Mouse (Mus musculus): ENCODE measurements around the gene Bcat1. TPM values are rescaled to one million over a fixed set of nuclear protein-coding genes. Genes with fewer than 3 reads are reported as not detected.

The Bcat1 gene
- polyA plus RNA-seq, 1 experiment from 2014 or later: 0.46 TPM

DNA sequence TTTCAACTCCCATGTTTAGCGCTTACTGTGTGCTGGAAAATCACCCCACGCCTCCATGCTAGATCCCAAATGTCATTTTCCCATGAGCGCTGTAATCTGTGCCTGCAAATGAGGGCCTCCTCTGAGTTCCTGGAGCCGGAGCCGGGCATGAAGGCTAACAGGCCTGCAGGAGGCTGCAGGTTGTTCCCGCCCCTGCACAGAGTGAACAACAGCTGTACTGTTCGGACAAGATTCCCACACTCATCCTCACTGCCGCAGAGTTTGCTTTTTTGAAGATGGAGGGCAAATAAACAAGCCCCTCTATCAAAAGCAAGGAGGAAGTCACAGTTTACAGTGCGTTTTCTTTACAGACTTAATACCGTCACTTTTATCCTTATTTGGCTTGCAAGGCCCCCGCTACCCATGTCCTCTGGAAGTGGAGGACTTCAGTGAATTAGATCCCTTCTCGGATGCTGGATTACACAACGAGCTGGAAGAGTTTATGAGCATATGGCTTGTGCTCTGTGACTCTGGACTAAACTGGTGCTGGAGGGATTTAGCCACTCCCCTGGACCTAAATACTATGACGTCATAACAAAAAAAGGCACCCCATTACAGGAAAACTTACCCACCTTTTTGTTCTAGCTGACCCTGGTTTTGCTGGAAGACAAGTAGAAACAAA, 120.0 kb downstream of the Bcat1 start:
- no peak for ATAC-seq
- TF ChIP-seq EP300 (IDR thresholded peaks at IDR 0.05; ENCODE audit: low read depth): no peak
- no peak for TF ChIP-seq CTCF (IDR thresholded peaks at IDR 0.05; ENCODE audit: low read depth)
- Histone ChIP-seq H3K4me3 (ENCODE audit: low read depth, low read length) (no peak overlapping the region), H3K36me3 (replicated peaks; ENCODE audit: insufficient read depth, low read length) (no peaks in the 10 kb centered on the region), H3K4me2 (ENCODE audit: low read depth, low read length) (no peak overlapping the region), H3K27ac (ENCODE audit: low read depth) (no peak overlapping the region), H3K9me3 (ENCODE audit: low read length) (no peaks in the 10 kb centered on the region), H3K4me1 (ENCODE audit: insufficient read depth) (no peaks in the 10 kb centered on the region), H3K9ac (replicated peaks) (no peak overlapping the region), H3K27me3 (ENCODE audit: insufficient read depth, low read length) (no peaks in the 10 kb centered on the region)
- WGBS (ENCODE audit: insufficient replicate concordance): 75% methylated on average over 14 of the region's 14 CpGs
- DNase-seq: no peak

DNA sequence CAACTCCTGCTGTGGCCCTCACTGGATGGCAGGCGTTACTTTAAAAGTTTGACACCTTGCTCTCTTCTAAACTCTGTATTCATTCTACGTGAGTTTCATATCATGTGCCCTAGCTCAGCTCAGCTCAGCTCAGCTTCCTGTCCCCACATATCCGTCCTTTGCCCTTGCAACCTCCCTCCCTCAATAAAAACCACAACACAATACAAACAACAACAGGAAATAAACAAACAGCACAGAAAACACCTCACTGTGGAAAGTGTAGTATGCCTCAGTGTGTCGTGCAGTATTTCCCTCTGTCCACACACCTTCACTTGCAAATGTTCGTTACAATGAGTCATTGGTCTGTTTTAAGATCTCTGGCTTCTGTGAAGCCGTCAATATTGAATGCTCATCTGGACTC, 123.1 kb downstream of the Bcat1 start:
- Histone ChIP-seq H3K9ac (replicated peaks) (no peak overlapping the region), H3K4me2 (ENCODE audit: low read depth, low read length) (no peak overlapping the region), H3K4me1 (ENCODE audit: insufficient read depth) (no peaks in the 10 kb centered on the region), H3K27ac (ENCODE audit: low read depth) (no peak overlapping the region), H3K36me3 (replicated peaks; ENCODE audit: insufficient read depth, low read length) (no peaks in the 10 kb centered on the region), H3K9me3 (ENCODE audit: low read length) (no peaks in the 10 kb centered on the region), H3K27me3 (ENCODE audit: insufficient read depth, low read length) (no peaks in the 10 kb centered on the region), H3K4me3 (ENCODE audit: low read depth, low read length) (no peak overlapping the region)
- TF ChIP-seq EP300 (IDR thresholded peaks at IDR 0.05; ENCODE audit: low read depth): no peak
- TF ChIP-seq CTCF (IDR thresholded peaks at IDR 0.05; ENCODE audit: low read depth): no peak
- ATAC-seq (no peak), DNase-seq (no peak)
- WGBS (ENCODE audit: insufficient replicate concordance): 75% methylated on average over 6 of the region's 6 CpGs

DNA sequence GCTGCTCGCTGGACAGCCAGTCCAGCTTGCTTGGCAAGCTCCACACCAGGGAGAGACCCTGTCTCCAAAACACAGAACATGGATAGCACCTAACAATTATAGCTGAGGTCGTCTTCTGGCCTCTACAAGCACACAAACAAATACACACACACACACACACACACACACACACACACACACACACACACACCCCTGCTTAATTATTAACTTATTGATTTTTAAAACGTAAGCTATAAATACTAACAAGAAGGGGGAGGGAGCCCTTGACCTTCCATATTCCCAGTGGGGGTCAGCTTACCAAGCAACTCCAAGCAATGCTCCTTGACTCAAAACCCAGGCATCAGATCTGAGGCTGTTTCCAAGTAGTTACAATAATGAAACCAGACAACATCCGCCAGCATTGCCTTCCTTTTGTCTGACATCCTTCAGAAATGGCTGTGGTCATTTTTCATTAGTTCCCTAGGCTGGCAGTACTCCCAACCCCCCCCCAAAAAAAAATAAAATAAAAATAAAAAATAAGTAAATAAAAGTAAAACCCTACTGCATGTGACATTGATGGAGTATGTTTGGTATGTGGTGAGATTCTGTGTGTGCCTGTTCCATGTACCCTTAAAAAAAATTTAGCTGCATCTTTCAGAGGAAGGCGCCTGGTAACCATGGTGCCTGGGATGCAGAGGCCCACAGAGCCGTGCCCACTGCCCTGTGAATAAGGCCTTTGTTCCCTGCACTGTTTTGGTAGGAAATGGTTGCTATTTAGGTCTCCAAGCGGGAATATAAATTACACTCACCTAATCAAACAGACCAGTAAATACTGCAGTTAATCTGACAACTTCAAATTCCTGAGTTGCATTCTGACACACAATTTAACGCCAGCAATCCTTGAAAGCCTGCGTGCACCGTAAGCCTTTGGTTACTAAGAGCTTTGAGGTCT, 131.3 kb downstream of the Bcat1 start:
- peak; percentile 66 for ATAC-seq
- no peak overlapping the region for H3K27ac ChIP-seq (ENCODE audit: low read depth)
- no peak overlapping the region for H3K4me2 ChIP-seq (ENCODE audit: low read depth, low read length)
- DNase-seq: peak; percentile 43
- 59% methylated on average over 10 of the region's 10 CpGs for WGBS (ENCODE audit: insufficient replicate concordance)
- H3K27me3 ChIP-seq (ENCODE audit: insufficient read depth, low read length): no peaks in the 10 kb centered on the region
- TF ChIP-seq CTCF (IDR thresholded peaks at IDR 0.05; ENCODE audit: low read depth): no peak
- no peak for TF ChIP-seq EP300 (IDR thresholded peaks at IDR 0.05; ENCODE audit: low read depth)
- H3K9me3 ChIP-seq (ENCODE audit: low read length): no peaks in the 10 kb centered on the region
- H3K4me1 ChIP-seq (ENCODE audit: insufficient read depth): peaks cover 3% of the 10 kb centered on the region
- no peak overlapping the region for H3K4me3 ChIP-seq (ENCODE audit: low read depth, low read length)
- H3K36me3 ChIP-seq (replicated peaks; ENCODE audit: insufficient read depth, low read length): no peaks in the 10 kb centered on the region
- H3K9ac ChIP-seq (replicated peaks): no peak overlapping the region

Other genes starting within 250 kb of the Bcat1 start
- 26.8 and 28.0 TPM in 2 replicates for gene Lrmp, start 39.5 kb upstream of the Bcat1 start, polyA plus RNA-seq (2015; fragmentation: Nextera tagmentation; extraction: Ambion mirVana)
- gene Casc1, start 134.8 kb upstream of the Bcat1 start, polyA plus RNA-seq (2015; fragmentation: Nextera tagmentation; extraction: Ambion mirVana): 0.11 and 0.13 TPM in 2 replicates
- 42.3 and 44.9 TPM in 2 replicates for gene Etfrf1, start 134.9 kb upstream of the Bcat1 start, polyA plus RNA-seq (2015; fragmentation: Nextera tagmentation; extraction: Ambion mirVana)
- 41.0 and 48.0 TPM in 2 replicates for gene Kras, start 174.1 kb upstream of the Bcat1 start, polyA plus RNA-seq (2015; fragmentation: Nextera tagmentation; extraction: Ambion mirVana)